Mouse (Mus musculus) neural tube, embryonic 12.5 days (tissue): ENCODE measurements around the gene Olfr883. TPM values are rescaled to one million over a fixed set of nuclear protein-coding genes. Genes with fewer than 3 reads are reported as not detected.

ENCODE experiments used
- ATAC-seq: fragments of 200-750 bp; cut with Nextera tagmentation; 2 replicates; pipeline ENCODE4 v1.8.0; 2017; ENCODE audit warnings: low read depth, mild to moderate bottlenecking, moderate TSS enrichment, moderate library complexity; ENCODE audit not compliant: low FRiP score
- H3K27ac ChIP-seq: fragments of 300-500 bp; sonication (generic); 2 replicates; pipeline ENCODE4 v1.5.1; 2016
- H3K27me3 ChIP-seq: fragments of 300-500 bp; sonication (generic); replicated peaks from 2 replicates; pipeline ENCODE4 v1.6.1; 2016; ENCODE audit warnings: mild to moderate bottlenecking
- H3K36me3 ChIP-seq: fragments of 300-500 bp; sonication (generic); 2 replicates; pipeline ENCODE4 v1.6.1; 2016; ENCODE audit warnings: mild to moderate bottlenecking
- H3K4me1 ChIP-seq: fragments of 300-500 bp; sonication (generic); 2 replicates; pipeline ENCODE4 v1.6.1; 2016
- H3K4me2 ChIP-seq: fragments of 300-500 bp; sonication (generic); replicated peaks from 2 replicates; pipeline ENCODE4 v1.6.1; 2016; ENCODE audit warnings: mild to moderate bottlenecking
- H3K4me3 ChIP-seq: fragments of 300-500 bp; sonication (generic); 2 replicates; pipeline ENCODE4 v1.5.1; 2016
- H3K9ac ChIP-seq: fragments of 300-500 bp; sonication (generic); 2 replicates; pipeline ENCODE4 v1.6.1; 2016; ENCODE audit warnings: mild to moderate bottlenecking
- H3K9me3 ChIP-seq: fragments of 300-500 bp; sonication (generic); 2 replicates; pipeline ENCODE4 v1.6.1; 2016; ENCODE audit warnings: mild to moderate bottlenecking
- WGBS: fragments of 180-500 bp; shearing (Covaris S2); methylation state at CpG from one replicate; pipeline ENCODE4 v1.1.7; 2016; 5-methylcytosine and 5-hydroxymethylcytosine counted together
- polyA plus RNA-seq: library from polyadenylated mRNA; unstranded; fragments of >200 nt; fragmentation: Nextera tagmentation; extraction: Ambion mirVana; gene quantifications from 2 replicates; pipeline ENCODE4 v1.2.1, GENCODE M21; 2016

The Olfr883 gene
- not detected in 2 replicates for polyA plus RNA-seq

DNA sequence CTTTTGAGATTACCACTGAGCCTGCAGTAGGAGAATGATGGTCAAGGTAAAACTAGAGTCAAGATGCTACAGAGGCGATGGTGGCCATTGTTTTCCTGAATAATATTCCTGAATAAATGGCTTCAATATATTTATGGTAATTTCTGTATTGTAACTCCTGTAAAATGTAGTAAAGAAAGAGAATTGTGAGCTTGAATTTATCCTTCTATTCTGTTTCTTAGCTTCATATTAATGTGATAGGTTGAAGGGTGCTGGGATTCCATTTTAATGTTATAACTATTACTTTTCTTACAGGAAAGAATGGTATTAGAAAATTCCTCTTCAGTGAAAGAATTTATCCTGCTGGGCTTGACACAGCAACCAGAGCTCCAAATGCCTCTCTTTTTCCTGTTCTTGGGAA is at the start of gene Olfr883:
TSS of gene Olfr883 (plus strand) at position 301 of the 400 bp plus-strand sequence.
- H3K4me1 ChIP-seq = no peaks in the 10 kb centered on the region
- ATAC-seq = no peak
- H3K4me3 ChIP-seq = no peak within 1 kb of the TSS
- 84% methylated on average over 1 of the region's 1 CpGs for WGBS
- H3K36me3 ChIP-seq = no peaks in the 10 kb centered on the region
- no peak within 1 kb of the TSS for H3K4me2 ChIP-seq
- H3K27ac ChIP-seq = no peak within 1 kb of the TSS
- H3K9me3 ChIP-seq = no peaks in the 10 kb centered on the region
- no peak within 1 kb of the TSS for H3K9ac ChIP-seq
- no peaks in the 10 kb centered on the region for H3K27me3 ChIP-seq

DNA sequence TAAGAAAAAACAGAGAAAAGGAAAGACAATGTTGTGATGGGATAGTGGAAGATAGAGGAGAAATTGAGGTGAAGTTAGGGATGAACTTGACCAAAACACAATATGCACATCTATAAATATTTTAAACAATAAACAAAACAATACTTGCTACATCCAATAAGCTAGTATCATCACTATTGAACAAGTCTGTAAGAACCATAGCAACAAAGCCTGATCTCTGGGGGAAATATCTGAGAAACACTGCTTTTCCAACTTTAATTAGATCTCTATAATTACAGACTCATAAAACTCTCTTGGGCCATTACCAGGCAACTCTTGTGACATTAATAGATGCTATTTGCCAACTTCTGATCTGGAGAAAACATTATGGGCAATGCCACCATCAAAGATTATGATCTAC is 34.1 kb upstream of the Olfr883 start, which contains the start of gene Olfr881:
TSS of gene Olfr881 (plus strand) at position 301 of the 400 bp plus-strand sequence.
- Histone ChIP-seq H3K4me1 (no peaks in the 10 kb centered on the region), H3K9ac (no peak within 1 kb of the TSS), H3K4me3 (no peak within 1 kb of the TSS), H3K36me3 (no peaks in the 10 kb centered on the region), H3K27me3 (no peaks in the 10 kb centered on the region), H3K9me3 (no peaks in the 10 kb centered on the region), H3K27ac (no peak within 1 kb of the TSS), H3K4me2 (no peak within 1 kb of the TSS)
- ATAC-seq = no peak

GRCm38 (mm10) chr9:37998581-37999204 is 26.9 kb upstream of the Olfr883 start:
- Histone ChIP-seq H3K4me1 (no peaks in the 10 kb centered on the region), H3K27ac (no peak overlapping the region), H3K4me2 (no peak overlapping the region), H3K9me3 (no peaks in the 10 kb centered on the region), H3K27me3 (no peaks in the 10 kb centered on the region), H3K4me3 (no peak overlapping the region), H3K9ac (no peak overlapping the region), H3K36me3 (no peaks in the 10 kb centered on the region)
- whole genome bisulfite sequencing = 64% methylated on average over 2 of the region's 2 CpGs
- no peak for ATAC-seq

- no peak overlapping the region for H3K27ac ChIP-seq
- ATAC-seq = no peak
- H3K4me2 ChIP-seq = no peak overlapping the region
- H3K4me3 ChIP-seq = no peak overlapping the region
- no peaks in the 10 kb centered on the region for H3K36me3 ChIP-seq
- H3K9me3 ChIP-seq = no peaks in the 10 kb centered on the region
- H3K4me1 ChIP-seq = no peaks in the 10 kb centered on the region
- WGBS = 56% methylated on average over 1 of the region's 1 CpGs
- H3K9ac ChIP-seq = no peak overlapping the region
- no peaks in the 10 kb centered on the region for H3K27me3 ChIP-seq
Measured at GRCm38 (mm10) chr9:38000021-38000420, 25.6 kb upstream of the Olfr883 start.

DNA sequence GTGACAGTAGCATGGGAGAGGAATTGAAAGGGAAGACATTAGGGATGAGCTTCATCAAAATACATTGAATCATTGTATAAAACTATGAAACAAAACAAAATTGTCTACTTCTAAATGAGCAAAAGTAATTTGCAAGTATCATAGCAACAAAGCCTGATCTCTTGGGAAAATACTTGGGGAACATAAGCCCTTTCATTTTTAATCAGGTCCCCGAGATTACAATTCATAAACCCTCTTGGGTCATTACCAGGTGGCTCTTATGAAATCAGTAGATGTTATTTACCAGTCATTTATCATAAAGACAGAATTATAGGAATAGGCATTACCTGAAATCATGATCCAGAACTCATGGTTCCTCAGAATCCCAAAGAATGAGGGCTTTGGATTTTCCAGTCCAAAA is 20.6 kb downstream of the Olfr883 start, which contains the start of gene Olfr884:
TSS of gene Olfr884 (plus strand) at position 301 of the 400 bp plus-strand sequence.
- no peaks in the 10 kb centered on the region for H3K27me3 ChIP-seq
- H3K36me3 ChIP-seq = no peaks in the 10 kb centered on the region
- no peak for ATAC-seq
- H3K27ac ChIP-seq = no peak within 1 kb of the TSS
- WGBS = 68% methylated on average over 1 of the region's 1 CpGs
- no peaks in the 10 kb centered on the region for H3K9me3 ChIP-seq
- H3K4me2 ChIP-seq = no peak within 1 kb of the TSS
- H3K4me1 ChIP-seq = no peaks in the 10 kb centered on the region
- no peak within 1 kb of the TSS for H3K4me3 ChIP-seq
- H3K9ac ChIP-seq = no peak within 1 kb of the TSS

DNA sequence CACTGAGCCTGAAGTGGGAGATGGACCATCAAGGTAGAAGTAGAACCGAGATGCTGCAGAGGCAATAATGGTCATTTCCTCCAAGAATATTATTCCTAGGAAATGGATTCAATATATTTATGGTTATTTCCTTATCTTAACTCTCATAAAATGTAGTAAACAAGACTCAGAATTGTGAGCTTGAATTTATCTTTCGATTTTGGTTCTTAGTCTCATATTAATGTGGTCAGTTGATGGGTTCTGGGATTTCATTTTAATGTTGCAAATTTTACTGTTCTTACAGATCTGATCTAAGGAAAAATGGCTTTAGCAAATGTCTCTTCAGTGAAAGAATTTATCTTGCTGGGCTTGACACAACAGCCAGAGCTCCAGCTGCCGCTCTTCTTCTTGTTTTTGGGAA is 35.4 kb downstream of the Olfr883 start, which contains the start of gene Olfr885:
TSS of gene Olfr885 (plus strand) at position 301 of the 400 bp plus-strand sequence.
- Histone ChIP-seq H3K4me2 (no peak within 1 kb of the TSS), H3K27me3 (no peaks in the 10 kb centered on the region), H3K4me3 (no peak within 1 kb of the TSS), H3K9me3 (no peaks in the 10 kb centered on the region), H3K27ac (no peak within 1 kb of the TSS), H3K36me3 (no peaks in the 10 kb centered on the region), H3K9ac (no peak within 1 kb of the TSS), H3K4me1 (no peaks in the 10 kb centered on the region)
- WGBS = 89% methylated on average over 3 of the region's 3 CpGs
- ATAC-seq = no peak

Other genes with a start within 250 kb of the Olfr883 start
- not detected in 2 replicates for gene Olfr876, start 222.8 kb upstream of the Olfr883 start, polyA plus RNA-seq
- gene Olfr877, start 171.5 kb upstream of the Olfr883 start, polyA plus RNA-seq = not detected in 2 replicates
- not detected in 2 replicates for gene Olfr145, start 129.1 kb upstream of the Olfr883 start, polyA plus RNA-seq
- gene Olfr878, start 108.0 kb upstream of the Olfr883 start, polyA plus RNA-seq = not detected in 2 replicates
- gene Olfr881, start 34.0 kb upstream of the Olfr883 start, polyA plus RNA-seq = not detected in 2 replicates
- gene Olfr884, start 20.7 kb downstream of the Olfr883 start, polyA plus RNA-seq = not detected in 2 replicates
- gene Olfr885, start 35.5 kb downstream of the Olfr883 start, polyA plus RNA-seq = not detected in 2 replicates
- gene Olfr887, start 58.3 kb downstream of the Olfr883 start, polyA plus RNA-seq = not detected in 2 replicates
- gene Olfr888, start 82.3 kb downstream of the Olfr883 start, polyA plus RNA-seq = not detected in 2 replicates
- 0.09 and 0.11 TPM in 2 replicates for gene Olfr889, start 89.4 kb downstream of the Olfr883 start, polyA plus RNA-seq
- gene Olfr890, start 116.7 kb downstream of the Olfr883 start, polyA plus RNA-seq = not detected in 2 replicates
- gene Olfr891, start 155.0 kb downstream of the Olfr883 start, polyA plus RNA-seq = not detected in 2 replicates
- not detected in 2 replicates for gene Olfr893, start 182.6 kb downstream of the Olfr883 start, polyA plus RNA-seq
- gene Olfr894, start 192.2 kb downstream of the Olfr883 start, polyA plus RNA-seq = not detected in 2 replicates
- not detected in 2 replicates for gene Olfr143, start 227.0 kb downstream of the Olfr883 start, polyA plus RNA-seq
- gene Olfr895, start 242.0 kb downstream of the Olfr883 start, polyA plus RNA-seq = not detected in 2 replicates